Mouse (Mus musculus): ENCODE results near the gene Smarca4.

Gene Smarca4

DNA sequence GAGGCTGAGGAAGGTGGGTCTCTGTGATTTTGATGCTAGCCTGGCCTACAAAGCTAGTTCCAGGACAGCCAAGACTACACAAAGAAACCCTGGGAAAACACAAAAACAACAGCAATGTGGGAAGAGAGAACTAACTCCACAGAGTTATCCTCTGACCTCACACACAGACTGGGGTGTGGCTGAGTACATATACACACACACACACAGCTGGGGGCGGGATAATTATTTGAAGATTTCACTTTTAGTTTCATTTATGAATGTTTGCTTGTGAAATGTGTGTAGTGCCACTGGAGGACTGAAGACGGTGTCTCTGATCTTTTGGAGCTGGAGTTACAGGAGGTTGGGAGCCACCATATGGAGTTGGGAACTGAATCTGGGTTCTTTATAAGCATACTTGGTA, 14.9 kb upstream of the Smarca4 start:
- no peak for DNase-seq (ENCODE audit: low read depth, low spot score)

- peak; percentile 67 for DNase-seq (ENCODE audit: low read depth, low spot score)
Observed at GRCm38 (mm10) chr9:21601722-21602399, 14.1 kb upstream of the Smarca4 start.

DNA sequence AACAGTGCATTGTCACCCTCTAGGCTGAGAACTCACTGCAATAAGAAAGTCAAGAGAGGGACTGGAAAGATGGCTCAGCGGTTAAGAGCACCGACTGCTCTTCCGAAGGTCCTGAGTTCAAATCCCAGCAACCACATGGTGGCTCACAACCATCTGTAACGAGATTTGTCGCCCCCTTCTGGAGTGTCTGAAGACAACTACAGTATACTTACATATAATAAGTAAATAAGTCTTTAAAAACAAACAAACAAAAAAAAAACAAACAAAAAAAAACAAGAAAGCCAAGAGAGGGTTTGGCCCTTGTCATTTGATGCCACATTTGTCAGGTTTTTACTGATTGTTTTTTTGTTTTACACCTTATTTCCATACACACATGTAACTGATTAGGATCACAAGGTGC, 11.8 kb upstream of the Smarca4 start:
- no peak for DNase-seq (ENCODE audit: low read depth, low spot score)

GRCm38 (mm10) chr9:21605865-21606264, 10.1 kb upstream of the Smarca4 start:
- DNase-seq (ENCODE audit: low read depth, low spot score): no peak

DNA sequence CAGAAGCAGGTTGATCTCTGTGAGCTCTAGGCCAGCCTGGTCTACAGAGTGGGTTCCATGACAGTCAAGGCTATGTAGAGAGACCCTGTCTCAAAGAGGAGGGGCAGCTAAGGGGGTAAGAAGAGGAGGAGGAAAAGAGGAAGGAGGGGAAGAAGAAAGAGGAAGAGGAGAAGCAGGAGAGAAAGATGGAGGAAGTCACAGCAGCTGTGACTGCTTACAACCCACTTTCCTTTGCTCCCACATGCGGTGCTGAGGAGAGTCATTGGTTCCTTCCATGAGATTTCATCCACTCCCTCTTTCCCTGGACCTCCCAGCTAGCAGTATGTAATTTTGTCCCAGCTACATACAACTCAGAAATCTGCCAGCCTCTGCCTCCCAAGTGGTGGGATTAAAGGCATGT, 9.3 kb upstream of the Smarca4 start:
- no peak for DNase-seq (ENCODE audit: low read depth, low spot score)

DNA sequence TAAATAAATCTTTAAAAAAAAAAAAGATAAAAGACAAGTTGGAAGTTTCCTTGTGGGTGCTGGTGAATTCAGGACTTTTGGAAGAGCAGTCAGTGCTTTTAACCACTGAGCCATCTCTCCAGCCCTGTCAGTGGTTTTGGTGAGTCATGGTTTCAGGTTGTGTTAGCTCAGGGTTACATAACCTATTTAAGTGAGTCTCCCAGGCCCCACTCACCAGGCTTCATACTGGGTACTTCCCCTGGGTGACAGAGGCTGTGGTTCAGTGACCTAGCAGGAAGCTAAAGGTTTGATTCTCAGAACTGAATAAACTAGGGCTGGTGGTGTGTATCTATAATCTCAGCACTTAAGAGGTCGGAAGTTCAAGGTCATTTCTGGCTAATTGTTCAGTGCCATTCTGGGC, 6.1 kb upstream of the Smarca4 start:
- DNase-seq (ENCODE audit: low read depth, low spot score): no peak

- no peak for DNase-seq (ENCODE audit: low read depth, low spot score)
Observed at GRCm38 (mm10) chr9:21614864-21615616, 929 bp upstream of the Smarca4 start.

- DNase-seq (ENCODE audit: low read depth, low spot score): peak; percentile 69
Observed at GRCm38 (mm10) chr9:21616232-21616781, 338 bp downstream of the Smarca4 start.

GRCm38 (mm10) chr9:21617066-21617465, 1.1 kb downstream of the Smarca4 start:
- no peak for DNase-seq (ENCODE audit: low read depth, low spot score)

GRCm38 (mm10) chr9:21620229-21620628, 4.3 kb downstream of the Smarca4 start:
- DNase-seq (ENCODE audit: low read depth, low spot score): no peak

- no peak for DNase-seq (ENCODE audit: low read depth, low spot score)
Observed at GRCm38 (mm10) chr9:21622676-21623075, 6.7 kb downstream of the Smarca4 start.

DNA sequence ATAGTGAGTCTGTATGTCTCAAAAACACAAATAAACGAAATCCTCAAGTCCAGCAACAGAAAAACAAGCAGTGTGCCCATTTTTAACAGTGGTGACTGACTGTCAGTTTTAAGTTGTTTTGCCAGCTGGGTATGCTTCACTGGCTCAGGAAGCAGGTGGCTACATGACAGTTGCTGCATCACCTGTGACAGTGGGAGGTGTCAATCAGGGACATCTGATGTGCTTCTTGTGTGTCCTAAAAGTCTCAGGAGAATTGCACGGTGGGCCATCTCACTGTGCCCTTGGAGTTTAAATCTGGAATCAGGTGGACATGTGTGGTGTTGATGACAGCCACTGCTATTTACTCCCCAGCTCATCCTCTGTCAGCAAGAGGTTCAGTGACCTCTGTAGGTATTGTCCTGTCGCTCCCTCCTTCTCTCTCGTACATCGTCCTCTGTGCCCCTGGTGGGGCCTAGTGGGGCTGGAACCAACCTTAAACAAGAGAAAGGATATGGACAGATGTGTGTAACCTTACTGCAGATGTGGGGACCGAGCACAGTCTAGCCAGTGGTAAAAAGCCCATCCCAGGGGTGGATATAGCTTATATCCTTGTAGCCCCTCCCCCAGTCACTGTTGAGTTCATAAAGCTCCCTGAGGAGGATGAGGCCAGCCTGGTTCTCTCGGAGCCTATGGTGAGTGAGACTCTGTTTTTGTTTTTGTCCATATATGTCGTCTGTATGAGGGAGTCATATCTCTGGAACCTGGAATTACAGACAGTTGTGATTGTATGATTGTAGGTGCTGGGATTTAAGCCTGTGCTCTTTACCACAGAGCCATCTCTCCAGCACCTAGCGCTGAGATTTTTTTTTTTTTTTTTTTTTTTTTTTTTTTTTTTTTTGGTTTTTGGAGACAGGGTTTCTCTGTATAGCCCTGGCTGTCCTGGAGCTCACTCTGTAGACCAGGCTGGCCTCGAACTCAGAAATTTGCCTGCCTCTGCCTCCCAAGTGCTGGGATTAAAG, 9.7 kb downstream of the Smarca4 start:
- no peak for DNase-seq (ENCODE audit: low read depth, low spot score)

DNA sequence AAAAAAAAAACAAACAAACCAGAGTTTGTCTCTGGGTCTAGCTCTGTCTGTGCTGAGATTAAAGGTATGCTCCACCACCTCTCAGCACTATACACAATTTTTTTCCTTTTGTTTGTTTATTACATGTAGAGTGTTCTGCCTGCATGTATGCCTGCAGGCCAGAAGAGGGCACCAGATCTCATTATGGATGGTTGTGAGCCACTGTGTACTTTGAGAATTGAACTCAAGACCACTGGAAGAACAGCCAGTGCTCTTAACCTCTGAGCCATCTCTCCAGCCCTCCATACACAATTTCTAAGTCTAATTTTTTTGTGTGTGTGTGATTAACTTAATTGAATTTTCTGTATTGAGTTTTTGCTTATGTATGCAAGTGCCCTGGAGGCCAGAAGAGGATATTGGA, 10.6 kb downstream of the Smarca4 start:
- no peak for DNase-seq (ENCODE audit: low read depth, low spot score)

DNA sequence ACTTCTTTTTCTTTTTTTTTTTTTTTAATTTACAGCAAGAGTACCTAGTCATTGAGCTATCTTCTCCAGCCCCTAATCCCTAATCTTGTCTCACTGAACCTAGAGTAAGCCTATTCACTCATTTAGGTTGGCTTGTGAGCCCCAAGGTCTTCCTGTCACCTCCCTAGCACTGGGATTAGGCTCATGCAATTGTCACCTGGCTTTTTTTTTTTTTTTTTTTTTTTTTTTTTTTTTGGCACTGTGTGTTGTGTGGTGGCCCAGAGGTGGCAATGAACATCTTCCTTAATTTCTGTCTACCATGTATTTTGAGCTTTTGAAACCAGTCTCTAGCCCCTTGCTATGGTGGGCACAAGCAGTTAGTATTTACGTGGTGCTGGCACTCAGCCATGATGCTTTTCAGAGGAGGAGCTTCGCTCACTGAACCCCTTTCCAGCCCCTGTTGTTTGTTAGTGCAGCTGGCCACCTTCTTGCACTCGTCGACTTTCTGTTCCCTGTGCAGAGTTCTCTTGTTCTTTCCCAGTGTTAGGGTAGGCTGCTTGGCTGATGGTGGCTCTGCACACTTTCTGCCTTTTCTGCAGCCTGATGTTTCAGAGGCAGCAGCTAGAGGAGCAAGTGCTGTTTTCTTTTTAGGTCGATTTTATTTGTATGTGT, 11.3 kb downstream of the Smarca4 start:
- DNase-seq (ENCODE audit: low read depth, low spot score): no peak

DNA sequence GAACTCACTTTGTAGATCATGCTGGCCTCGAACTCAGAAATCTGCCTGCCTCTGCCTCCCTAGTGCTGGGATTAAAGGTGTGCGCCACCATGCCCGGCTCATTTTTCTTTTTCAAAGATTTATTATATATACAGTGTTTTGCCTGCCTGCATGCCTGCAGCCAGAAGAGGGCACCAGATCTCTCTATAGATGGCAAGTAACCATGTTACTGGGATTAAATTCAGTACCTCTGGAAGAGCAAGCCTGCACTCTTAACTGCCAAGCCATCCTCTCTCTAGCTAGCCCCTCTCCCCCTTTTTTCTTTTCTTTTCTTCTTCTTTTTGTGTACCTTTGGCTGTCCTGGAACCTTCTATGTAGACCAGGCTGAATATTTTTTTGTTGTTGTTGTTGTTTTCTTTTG, 14.7 kb downstream of the Smarca4 start:
- peak; percentile 26 for DNase-seq (ENCODE audit: low read depth, low spot score)

DNA sequence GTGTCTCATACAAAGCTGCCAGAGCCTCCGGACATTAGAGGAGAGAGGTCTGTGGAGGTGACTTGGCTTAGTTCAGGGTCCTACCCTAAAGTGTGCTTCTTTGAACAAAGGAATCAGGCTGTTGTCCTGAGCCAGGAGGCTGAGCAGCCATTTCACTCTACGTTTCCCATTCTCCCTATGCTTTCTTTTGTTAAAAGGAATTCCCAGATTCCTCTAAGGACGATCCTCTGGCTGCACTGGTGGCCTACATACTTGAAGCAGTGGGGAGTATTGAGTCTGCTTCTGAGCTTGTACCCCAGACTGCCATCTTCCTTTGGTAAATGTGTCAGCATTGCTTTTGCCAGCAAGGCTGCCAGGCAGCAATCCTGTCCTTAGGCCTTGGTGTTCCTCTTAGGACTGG, 17.1 kb downstream of the Smarca4 start:
- DNase-seq (ENCODE audit: low read depth, low spot score): no peak

DNA sequence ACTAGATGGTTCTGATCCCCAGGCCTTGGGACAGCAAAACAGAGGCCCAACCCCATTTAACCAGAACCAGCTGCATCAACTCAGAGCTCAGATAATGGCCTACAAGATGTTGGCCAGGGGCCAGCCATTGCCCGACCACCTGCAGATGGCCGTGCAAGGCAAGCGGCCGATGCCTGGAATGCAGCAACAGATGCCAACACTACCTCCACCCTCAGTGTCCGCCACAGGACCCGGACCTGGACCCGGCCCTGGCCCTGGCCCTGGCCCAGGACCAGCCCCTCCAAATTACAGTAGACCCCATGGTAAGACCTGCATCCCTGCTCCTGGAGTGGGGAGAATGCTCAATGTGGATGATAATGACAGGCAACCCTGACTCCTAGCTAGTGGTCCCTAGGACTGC, 19.7 kb downstream of the Smarca4 start:
- DNase-seq (ENCODE audit: low read depth, low spot score): no peak

DNA sequence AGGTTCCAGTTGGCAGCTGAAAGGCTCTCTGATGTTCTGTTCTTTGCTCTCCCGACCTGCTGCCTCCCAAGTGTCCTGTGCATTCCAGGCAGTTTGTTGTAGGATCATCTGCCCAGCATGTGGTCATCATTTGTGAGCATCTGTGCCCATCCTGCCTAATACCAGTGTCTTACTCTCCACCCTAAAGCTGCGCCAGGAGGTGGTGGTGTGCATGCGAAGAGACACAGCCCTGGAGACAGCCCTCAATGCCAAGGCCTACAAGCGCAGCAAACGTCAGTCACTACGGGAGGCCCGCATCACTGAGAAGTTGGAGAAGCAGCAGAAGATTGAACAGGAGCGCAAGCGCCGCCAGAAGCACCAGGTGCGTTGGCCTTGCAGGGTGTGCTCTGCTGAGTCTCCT, 23.1 kb downstream of the Smarca4 start:
- DNase-seq (ENCODE audit: low read depth, low spot score): no peak

GRCm38 (mm10) chr9:21646366-21646765, 30.4 kb downstream of the Smarca4 start:
- DNase-seq (ENCODE audit: low read depth, low spot score): no peak

DNA sequence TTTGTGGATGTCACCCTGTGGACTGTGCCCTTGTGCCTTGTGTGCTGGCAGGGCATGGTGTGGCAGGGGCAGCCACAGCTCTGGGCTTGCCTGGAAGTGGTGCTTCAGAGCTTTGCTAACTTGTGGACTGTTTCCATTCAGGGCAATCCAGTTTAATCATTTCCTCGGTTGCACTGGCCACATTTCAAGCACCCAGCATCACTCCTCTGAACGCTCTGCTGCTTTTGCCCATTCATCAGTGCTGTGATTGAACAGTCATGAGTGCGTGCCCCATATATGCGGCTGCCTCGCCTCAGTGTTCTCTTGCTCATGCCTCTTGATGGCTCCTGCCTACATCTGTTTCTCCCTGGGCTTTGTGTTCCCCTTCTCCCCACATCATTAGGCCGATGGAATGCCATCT, 31.8 kb downstream of the Smarca4 start:
- no peak for DNase-seq (ENCODE audit: low read depth, low spot score)

GRCm38 (mm10) chr9:21652263-21652662, 36.3 kb downstream of the Smarca4 start:
- DNase-seq (ENCODE audit: low read depth, low spot score): no peak
